Mouse (Mus musculus) heart, embryonic 13.5 days (tissue): Measurements from ENCODE around the gene Olfr1133. TPM values are rescaled to one million over a fixed set of nuclear protein-coding genes. Genes with fewer than 3 reads are reported as not detected.
"Not testable (repeated sequence)": the region's sequence is repeated elsewhere in the genome, so short reads cannot be mapped to it uniquely, and the experiment has no call there.

Source experiments
- ATAC-seq: fragments of 200-750 bp; cut with Nextera tagmentation; 2 replicates; pipeline ENCODE4 v1.8.0; 2017; ENCODE audit warnings: moderate TSS enrichment; ENCODE audit not compliant: insufficient number of reproducible peaks, low FRiP score, low TSS enrichment; ENCODE audit errors: extremely low read depth
- H3K27ac ChIP-seq: fragments of 300-500 bp; sonication (generic); replicated peaks from 2 replicates; pipeline ENCODE4 v1.5.1; 2015; ENCODE audit warnings: moderate library complexity, mild to moderate bottlenecking, inconsistent platforms
- H3K27me3 ChIP-seq: fragments of 300-500 bp; sonication (generic); replicated peaks from 2 replicates; pipeline ENCODE4 v1.6.1; 2015; ENCODE audit warnings: mild to moderate bottlenecking, inconsistent platforms
- H3K36me3 ChIP-seq: fragments of 300-500 bp; sonication (generic); 2 replicates; pipeline ENCODE4 v1.6.1; 2015; ENCODE audit warnings: mild to moderate bottlenecking, inconsistent platforms
- H3K4me1 ChIP-seq: fragments of 300-500 bp; sonication (generic); 2 replicates; pipeline ENCODE4 v1.6.1; 2015; ENCODE audit warnings: inconsistent platforms
- H3K4me2 ChIP-seq: fragments of 300-500 bp; sonication (generic); 2 replicates; pipeline ENCODE4 v1.6.1; 2015; ENCODE audit warnings: inconsistent platforms, mild to moderate bottlenecking, moderate library complexity
- H3K4me3 ChIP-seq: fragments of 300-500 bp; sonication (generic); 2 replicates; pipeline ENCODE4 v1.5.1; 2015; ENCODE audit warnings: moderate library complexity, mild to moderate bottlenecking, inconsistent platforms
- H3K9ac ChIP-seq: fragments of 300-500 bp; sonication (generic); 2 replicates; pipeline ENCODE4 v1.6.1; 2015; ENCODE audit warnings: inconsistent platforms, mild to moderate bottlenecking, moderate library complexity
- H3K9me3 ChIP-seq: fragments of 300-500 bp; sonication (generic); 2 replicates; pipeline ENCODE4 v1.6.1; 2016; ENCODE audit warnings: inconsistent platforms
- WGBS: fragments of 180-500 bp; shearing (Covaris S2); methylation state at CpG from one replicate; pipeline ENCODE4 v1.1.7; 2015; ENCODE audit warnings: mixed read lengths; 5-methylcytosine and 5-hydroxymethylcytosine counted together
- polyA plus RNA-seq: library from polyadenylated mRNA; unstranded; fragments of >200 nt; fragmentation: Nextera tagmentation; extraction: Ambion mirVana; gene quantifications from 2 replicates; pipeline ENCODE4 v1.2.1, GENCODE M21; 2015

The Olfr1133 gene
- polyA plus RNA-seq: not detected in 2 replicates

GRCm38 (mm10) chr2:87647274-87647673 lies at the start of gene Olfr1133:
Gene Olfr1133, minus strand, starts transcription at chr2:87647374.
- H3K4me2 ChIP-seq: no peak within 1 kb of the TSS
- ATAC-seq: no peak
- no peak within 1 kb of the TSS for H3K27ac ChIP-seq
- H3K4me1 ChIP-seq: no peaks in the 10 kb centered on the region
- H3K4me3 ChIP-seq: no peak within 1 kb of the TSS
- H3K36me3 ChIP-seq: no peaks in the 10 kb centered on the region
- no peaks in the 10 kb centered on the region for H3K9me3 ChIP-seq
- no peaks in the 10 kb centered on the region for H3K27me3 ChIP-seq
- no peak within 1 kb of the TSS for H3K9ac ChIP-seq

GRCm38 (mm10) chr2:87693847-87694246 lies 46.7 kb upstream of the Olfr1133 start, which contains the start of gene Olfr1136:
Gene Olfr1136, minus strand, starts transcription at chr2:87693947.
- no peaks in the 10 kb centered on the region for H3K4me1 ChIP-seq
- no peak within 1 kb of the TSS for H3K4me2 ChIP-seq
- H3K27ac ChIP-seq: no peak within 1 kb of the TSS
- H3K27me3 ChIP-seq: no peaks in the 10 kb centered on the region
- no peak for ATAC-seq
- H3K9me3 ChIP-seq: no peaks in the 10 kb centered on the region
- no peaks in the 10 kb centered on the region for H3K36me3 ChIP-seq
- no peak within 1 kb of the TSS for H3K4me3 ChIP-seq
- H3K9ac ChIP-seq: no peak within 1 kb of the TSS

GRCm38 (mm10) chr2:87673564-87673963 lies 26.4 kb upstream of the Olfr1133 start, which contains the start of gene Olfr1135:
Gene Olfr1135, minus strand, starts transcription at chr2:87673664.
- H3K9me3 ChIP-seq: no peaks in the 10 kb centered on the region
- ATAC-seq: no peak
- WGBS: 9% methylated on average over 1 of the region's 1 CpGs
- no peaks in the 10 kb centered on the region for H3K36me3 ChIP-seq
- no peak within 1 kb of the TSS for H3K4me3 ChIP-seq
- H3K4me1 ChIP-seq: no peaks in the 10 kb centered on the region
- H3K27me3 ChIP-seq: no peaks in the 10 kb centered on the region
- H3K9ac ChIP-seq: no peak within 1 kb of the TSS
- H3K27ac ChIP-seq: no peak within 1 kb of the TSS
- no peak within 1 kb of the TSS for H3K4me2 ChIP-seq

GRCm38 (mm10) chr2:87658360-87658759 lies 11.2 kb upstream of the Olfr1133 start, which contains the start of gene Olfr1134:
Gene Olfr1134, minus strand, starts transcription at chr2:87658460.
- ATAC-seq: no peak
- Histone ChIP-seq H3K36me3 (no peaks in the 10 kb centered on the region), H3K27ac (no peak within 1 kb of the TSS), H3K4me1 (no peaks in the 10 kb centered on the region), H3K9ac (no peak within 1 kb of the TSS), H3K9me3 (no peaks in the 10 kb centered on the region), H3K4me3 (no peak within 1 kb of the TSS), H3K4me2 (no peak within 1 kb of the TSS), H3K27me3 (no peaks in the 10 kb centered on the region)
- 73% methylated on average over 2 of the region's 2 CpGs for WGBS

GRCm38 (mm10) chr2:87642441-87642840 lies 4.7 kb downstream of the Olfr1133 start:
- Histone ChIP-seq H3K27ac (no peak overlapping the region), H3K4me1 (no peaks in the 10 kb centered on the region), H3K4me2 (no peak overlapping the region), H3K27me3 (no peaks in the 10 kb centered on the region), H3K4me3 (no peak overlapping the region), H3K9ac (no peak overlapping the region), H3K9me3 (no peaks in the 10 kb centered on the region), H3K36me3 (no peaks in the 10 kb centered on the region)
- no peak for ATAC-seq

- ATAC-seq: no peak
- no peaks in the 10 kb centered on the region for H3K4me1 ChIP-seq
Observed at GRCm38 (mm10) chr2:87637435-87637834, 9.7 kb downstream of the Olfr1133 start, which contains the start of gene Olfr1132. Gene Olfr1132, minus strand, starts transcription at chr2:87637535.

GRCm38 (mm10) chr2:87626804-87627203 lies 20.4 kb downstream of the Olfr1133 start, which contains the start of gene Olfr1131:
Gene Olfr1131, plus strand, starts transcription at chr2:87627104.
- ATAC-seq: no peak
- Histone ChIP-seq H3K4me2 (no peak within 1 kb of the TSS), H3K4me3 (no peak within 1 kb of the TSS), H3K9me3 (no peaks in the 10 kb centered on the region), H3K27me3 (no peaks in the 10 kb centered on the region), H3K36me3 (no peaks in the 10 kb centered on the region), H3K9ac (no peak within 1 kb of the TSS), H3K4me1 (no peaks in the 10 kb centered on the region), H3K27ac (no peak within 1 kb of the TSS)
- WGBS: 54% methylated on average over 3 of the region's 3 CpGs

More at GRCm38 (mm10) chr2:87637435-87637834, 9.7 kb downstream of the Olfr1133 start, which contains the start of gene Olfr1132:
- Histone ChIP-seq H3K9me3 (no peaks in the 10 kb centered on the region), H3K27me3 (no peaks in the 10 kb centered on the region), H3K36me3 (no peaks in the 10 kb centered on the region), H3K9ac (no peak within 1 kb of the TSS), H3K4me3 (no peak within 1 kb of the TSS), H3K4me2 (no peak within 1 kb of the TSS), H3K27ac (no peak within 1 kb of the TSS)

GRCm38 (mm10) chr2:87605912-87606311 lies 41.3 kb downstream of the Olfr1133 start, which contains the start of gene Olfr1130:
Gene Olfr1130, plus strand, starts transcription at chr2:87606212.
- not testable (repeated sequence) for H3K9ac ChIP-seq, H3K4me2 ChIP-seq, H3K9me3 ChIP-seq, H3K4me1 ChIP-seq, H3K27ac ChIP-seq, H3K4me3 ChIP-seq, H3K27me3 ChIP-seq, H3K36me3 ChIP-seq, ATAC-seq

Other genes with a start within 250 kb of the Olfr1133 start
- gene Olfr1123, start 230.7 kb downstream of the Olfr1133 start, polyA plus RNA-seq: not detected in 2 replicates
- gene Olfr1124, start 217.1 kb downstream of the Olfr1133 start, polyA plus RNA-seq: 0.05 and 0.08 TPM in 2 replicates
- gene Olfr1126, start 193.4 kb downstream of the Olfr1133 start, polyA plus RNA-seq: not detected in 2 replicates
- not detected in 2 replicates for gene Pramel7, start 150.3 kb downstream of the Olfr1133 start, polyA plus RNA-seq
- not detected in 2 replicates for gene Pramel6, start 140.8 kb downstream of the Olfr1133 start, polyA plus RNA-seq
- not detected in 2 replicates for gene Olfr153, start 115.6 kb downstream of the Olfr1133 start, polyA plus RNA-seq
- not detected in 2 replicates for gene Olfr1128, start 101.8 kb downstream of the Olfr1133 start, polyA plus RNA-seq
- not detected in 2 replicates for gene Olfr1129, start 73.5 kb downstream of the Olfr1133 start, polyA plus RNA-seq
- gene Olfr1130, start 41.2 kb downstream of the Olfr1133 start, polyA plus RNA-seq: not detected in 2 replicates
- gene Olfr1131, start 20.3 kb downstream of the Olfr1133 start, polyA plus RNA-seq: not detected in 2 replicates
- not detected in 2 replicates for gene Olfr1132, start 9.8 kb downstream of the Olfr1133 start, polyA plus RNA-seq
- gene Olfr1134, start 11.1 kb upstream of the Olfr1133 start, polyA plus RNA-seq: not detected in 2 replicates
- gene Olfr1135, start 26.3 kb upstream of the Olfr1133 start, polyA plus RNA-seq: not detected in 2 replicates
- not detected in 2 replicates for gene Olfr1136, start 46.6 kb upstream of the Olfr1133 start, polyA plus RNA-seq
- not detected in 2 replicates for gene Olfr1137, start 65.8 kb upstream of the Olfr1133 start, polyA plus RNA-seq
- not detected in 2 replicates for gene Olfr1138, start 92.6 kb upstream of the Olfr1133 start, polyA plus RNA-seq
- not detected in 2 replicates for gene Olfr1140, start 96.4 kb upstream of the Olfr1133 start, polyA plus RNA-seq
- not detected in 2 replicates for gene Olfr1141, start 106.6 kb upstream of the Olfr1133 start, polyA plus RNA-seq
- not detected in 2 replicates for gene Olfr152, start 132.1 kb upstream of the Olfr1133 start, polyA plus RNA-seq
- gene Olfr1143, start 153.2 kb upstream of the Olfr1133 start, polyA plus RNA-seq: not detected in 2 replicates
- gene Olfr1145, start 162.4 kb upstream of the Olfr1133 start, polyA plus RNA-seq: not detected in 2 replicates
- not detected in 2 replicates for gene Olfr1148, start 183.2 kb upstream of the Olfr1133 start, polyA plus RNA-seq
- gene Olfr1150-ps1, start 196.6 kb upstream of the Olfr1133 start, polyA plus RNA-seq: not detected in 2 replicates
- gene Olfr1151, start 208.5 kb upstream of the Olfr1133 start, polyA plus RNA-seq: not detected in 2 replicates
- not detected in 2 replicates for gene Olfr1152, start 219.1 kb upstream of the Olfr1133 start, polyA plus RNA-seq
- not detected in 2 replicates for gene Olfr1153, start 247.6 kb upstream of the Olfr1133 start, polyA plus RNA-seq